Mouse (Mus musculus) adrenal gland, adult 18-20 months (tissue): ENCODE measurements around the gene G3bp2. TPM values are rescaled to one million over a fixed set of nuclear protein-coding genes. Genes with fewer than 3 reads are reported as not detected.

Experiments
- DNase-seq, 2 experiments: peaks; one replicate each; pipeline ENCODE4 v3.0.0; 2021 to 2022; ENCODE audit warnings: low spot score in 2 of 2
- total RNA-seq, 2 experiments: library from RNA; stranded (reverse); gene quantifications; 1 replicate in 1 of 2; 2 replicates in 1 of 2; pipeline ENCODE4 v1.2.3; 2021

G3bp2 gene
- total RNA-seq, 2 experiments from 2014 or later: 117 to 135 TPM

DNA sequence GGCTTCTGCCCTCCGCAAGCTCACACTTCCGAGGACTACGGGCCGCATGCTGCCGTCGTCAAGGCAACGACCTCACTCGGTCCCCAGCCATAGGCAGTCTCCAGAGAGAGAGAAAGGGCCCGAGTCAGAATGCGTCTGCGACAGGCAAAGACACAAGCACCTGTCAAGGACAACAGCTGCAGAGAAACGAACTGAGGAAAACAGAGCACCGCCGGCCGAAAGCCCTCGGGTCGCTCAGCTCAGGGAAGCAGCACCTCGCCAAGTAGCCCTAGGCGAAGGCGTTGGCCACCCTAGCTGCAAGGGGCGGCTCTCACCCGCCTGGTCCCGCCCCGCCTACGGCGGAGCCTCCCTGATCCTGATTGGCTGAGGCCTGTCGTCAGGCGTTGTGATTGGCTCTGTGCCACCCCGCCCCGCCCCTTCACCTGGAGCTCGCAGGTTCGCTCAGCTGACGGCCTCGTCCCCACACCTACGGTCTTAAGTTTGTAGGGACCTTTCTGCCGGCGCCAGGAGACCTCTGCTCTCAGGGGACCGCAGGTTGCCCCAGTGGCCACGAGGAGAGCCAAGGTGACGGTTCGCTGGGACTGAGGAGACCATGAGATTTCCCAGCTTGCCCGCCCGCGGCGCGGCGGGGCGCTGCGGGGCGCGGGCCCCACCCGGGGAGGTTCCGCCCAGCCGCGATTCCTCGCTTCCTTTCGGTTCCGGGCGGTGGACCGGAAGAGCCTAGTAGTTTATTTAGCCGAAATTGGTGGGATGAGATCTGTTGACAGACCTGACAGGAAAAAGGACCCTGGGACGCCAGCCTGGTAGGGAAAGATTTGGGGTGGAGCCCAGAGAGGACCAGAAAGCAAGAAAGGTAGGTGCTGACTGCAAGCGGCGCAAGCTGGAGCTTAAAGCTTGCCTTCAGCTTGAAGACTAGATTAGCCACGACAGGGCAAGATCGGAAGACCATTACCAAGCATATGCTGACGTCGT is 40.9 kb downstream of the G3bp2 start:
- DNase-seq: peak; percentile 90 to 94

DNA sequence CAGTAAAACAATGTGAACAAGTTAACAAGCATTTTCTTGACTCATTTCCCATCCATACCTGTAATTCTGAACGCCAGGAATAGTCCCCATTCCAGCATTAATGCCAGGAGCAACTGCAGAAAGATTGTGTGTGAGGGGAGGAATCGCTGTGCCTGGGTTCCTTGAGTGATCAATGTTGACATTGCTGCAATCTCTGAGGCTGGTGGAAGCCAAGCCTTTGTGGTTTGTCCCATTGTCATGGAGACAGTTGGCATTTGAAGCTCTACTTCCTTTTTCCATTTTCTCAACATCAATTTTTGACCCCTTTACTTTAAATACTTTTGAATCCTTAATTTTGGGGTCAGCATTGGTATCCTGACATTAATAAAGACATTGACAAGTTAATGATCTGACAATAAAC is 63.6 kb downstream of the G3bp2 start:
- DNase-seq: no peak

DNA sequence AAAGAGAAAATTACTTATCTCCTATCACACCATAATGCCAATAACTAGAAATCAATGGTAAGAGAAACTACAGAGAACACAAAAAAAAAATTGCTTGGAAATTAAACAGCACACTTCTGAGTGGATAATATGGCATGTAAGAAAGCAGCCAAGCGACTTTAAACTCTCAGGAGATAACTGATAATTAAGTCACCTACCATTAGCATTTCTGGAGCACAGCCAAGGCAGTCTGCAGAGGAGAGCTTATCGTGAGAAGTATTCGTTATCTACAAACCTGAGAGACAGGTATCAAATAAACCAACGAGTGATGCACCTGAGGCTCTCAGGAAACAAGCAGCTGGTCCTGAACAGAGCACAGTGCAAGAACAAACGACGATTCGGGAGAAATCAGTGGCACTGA is 71.8 kb downstream of the G3bp2 start:
- DNase-seq: no peak

DNA sequence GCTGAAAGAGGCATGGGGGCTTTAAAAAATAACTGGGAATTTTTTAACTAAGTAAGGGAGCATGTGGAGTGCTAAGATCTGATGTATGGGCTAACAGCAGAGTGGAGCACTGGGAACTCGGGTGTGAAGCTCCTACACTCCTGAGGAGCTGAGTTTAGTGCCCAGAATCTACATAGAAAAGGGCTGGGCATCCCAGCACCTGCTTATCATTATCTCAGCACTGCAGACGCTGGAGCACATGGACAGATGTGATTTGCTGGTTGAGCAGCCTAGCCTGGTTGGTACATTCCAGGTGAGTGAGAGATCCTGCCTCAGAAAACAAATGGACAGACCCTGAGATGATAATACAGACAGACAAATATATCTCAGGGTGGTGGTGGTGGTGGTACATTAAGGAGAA is 73.7 kb downstream of the G3bp2 start:
- DNase-seq: no peak

DNA sequence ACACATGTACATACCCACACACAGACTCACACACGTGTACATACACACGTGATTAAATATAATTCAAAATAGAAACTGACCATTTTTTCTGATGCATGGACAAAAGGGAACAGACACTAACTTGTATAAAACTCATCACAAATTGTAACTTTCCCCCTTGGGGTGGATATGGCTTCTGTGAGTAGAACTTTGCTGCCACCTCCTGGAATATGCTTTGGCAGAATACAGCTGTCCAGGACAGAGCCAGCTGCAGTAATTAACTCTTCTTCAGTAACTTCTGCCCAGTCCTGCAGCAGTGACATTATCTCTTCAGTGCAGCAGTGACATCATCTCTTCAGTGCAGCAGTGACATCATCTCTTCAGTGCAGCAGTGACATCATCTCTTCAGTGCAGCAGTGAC is 80.5 kb downstream of the G3bp2 start:
- DNase-seq: no peak

Other genes with a start within 250 kb of the G3bp2 start
- gene Rchy1, start 120.7 kb downstream of the G3bp2 start, total RNA-seq: 10 to 100 TPM; 48.0 to 66.3 TPM
- gene Odaph, start 96.2 kb downstream of the G3bp2 start, total RNA-seq: not detected
- 1 to 10 TPM; 6.2 to 8.5 TPM for gene Cdkl2, start 39.8 kb downstream of the G3bp2 start, total RNA-seq
- gene Uso1, start 54.2 kb upstream of the G3bp2 start, total RNA-seq: 10 to 100 TPM; 81.8 to 98.8 TPM
- gene U90926, start 131.7 kb upstream of the G3bp2 start, total RNA-seq: not detected
- gene Ppef2, start 172.6 kb upstream of the G3bp2 start, total RNA-seq: not detected
- gene Naaa, start 194.5 kb upstream of the G3bp2 start, total RNA-seq: 10 to 100 TPM; 19.0 to 28.7 TPM
- gene Sdad1, start 226.8 kb upstream of the G3bp2 start, total RNA-seq: 10 to 100 TPM; 27.9 to 28.3 TPM
- gene Cxcl9, start 244.4 kb upstream of the G3bp2 start, total RNA-seq: 1 to 10 TPM; 1.3 to 3.4 TPM
- 10 to 100 TPM; 48.5 to 78.3 TPM for gene Art3, start 248.1 kb upstream of the G3bp2 start, total RNA-seq